Mouse (Mus musculus): Measurements from ENCODE around the gene Slc6a4. TPM values are rescaled to one million over a fixed set of nuclear protein-coding genes. Genes with fewer than 3 reads are reported as not detected.
"Not testable (repeated sequence)": the region's sequence is repeated elsewhere in the genome, so short reads cannot be mapped to it uniquely, and the experiment has no call there.

Slc6a4 gene
- total RNA-seq, 1 experiment from 2014 or later = not detected

DNA sequence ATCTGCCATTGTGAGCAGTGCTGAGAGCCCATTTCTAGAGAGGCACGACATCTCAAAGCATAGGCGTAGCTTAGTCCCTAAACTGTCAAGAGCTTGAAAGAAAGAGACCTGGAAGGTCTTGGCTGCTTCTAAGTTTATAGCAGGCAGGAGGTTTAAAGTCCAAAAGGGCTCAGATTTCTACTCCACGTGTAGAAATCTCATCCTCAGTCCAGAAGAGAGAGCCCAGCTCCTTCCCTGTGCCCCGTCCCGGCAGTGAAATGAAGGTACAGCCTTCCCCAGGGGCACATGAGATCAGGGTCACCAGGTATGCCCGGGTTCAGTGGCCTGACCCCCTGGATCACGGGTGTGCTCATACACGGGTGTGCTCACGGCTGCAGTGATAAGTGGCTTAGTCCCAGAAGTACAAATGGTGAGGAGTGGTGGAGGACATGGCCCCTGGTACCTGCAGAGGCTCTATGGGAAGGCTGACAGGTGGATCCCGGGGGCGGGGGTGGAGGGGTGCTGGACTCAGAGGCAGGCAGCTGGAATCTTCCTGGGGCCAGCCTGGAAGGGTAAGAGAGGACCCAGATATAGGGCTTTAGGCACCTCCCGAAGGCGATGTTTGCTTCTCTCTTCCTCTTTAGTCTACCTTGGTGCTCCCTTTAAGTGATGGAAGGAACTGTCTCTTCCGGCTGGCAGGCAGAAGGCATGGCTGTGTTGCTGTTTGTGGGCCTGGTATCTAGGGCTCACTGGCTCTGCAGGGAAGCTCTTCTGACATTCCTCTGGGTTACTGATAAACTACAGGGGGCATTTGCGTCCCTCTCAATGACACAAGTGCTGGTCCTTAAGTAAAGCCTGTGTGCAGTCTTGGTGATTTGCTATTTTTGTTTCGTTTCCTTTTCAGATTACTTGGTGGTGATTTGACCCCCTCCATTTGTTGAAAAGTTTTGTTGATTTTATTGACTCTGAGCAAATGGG is 10.9 kb downstream of the Slc6a4 start:
- no peak for ATAC-seq (replicated peaks in 1 of 2; ENCODE audit: insufficient read depth in 1 of 2, low FRiP score in 2 of 2, low TSS enrichment in 1 of 2, low read depth in 1 of 2, poor library complexity in 2 of 2, severe bottlenecking in 2 of 2)

DNA sequence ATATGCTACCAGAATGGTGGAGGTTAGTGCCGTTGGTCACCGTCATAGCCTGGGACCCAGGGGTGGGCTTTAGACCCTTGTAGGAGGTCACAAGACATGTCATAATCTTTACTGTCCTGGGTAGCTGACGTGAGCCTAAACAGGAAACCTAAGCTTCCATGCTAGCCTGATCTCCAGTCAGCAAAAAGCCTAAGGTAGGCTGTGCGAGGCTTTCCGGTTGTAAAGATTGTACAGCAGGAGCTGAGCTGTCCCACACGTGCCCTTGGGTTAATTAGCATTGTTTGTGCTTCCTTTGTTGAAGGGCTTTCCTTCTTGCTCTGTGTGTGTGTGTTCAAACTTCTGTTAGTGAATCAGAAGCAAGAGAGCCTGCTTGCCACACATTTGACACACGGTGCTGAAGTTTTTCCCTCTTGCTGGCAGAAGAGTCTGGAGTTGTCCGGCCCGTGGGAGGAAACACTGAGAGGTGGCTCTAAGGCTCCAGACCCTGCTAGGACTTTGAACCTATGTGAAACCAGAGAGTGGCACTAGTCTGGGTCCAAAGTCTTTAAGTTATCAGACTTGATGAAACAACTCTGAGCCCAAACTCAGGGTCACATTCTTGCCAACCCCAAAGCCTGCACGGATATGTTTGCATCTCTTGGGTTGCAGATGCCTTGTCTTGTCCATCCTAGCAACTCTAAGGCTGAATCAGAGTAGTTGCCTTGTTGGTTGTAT is 12.5 kb downstream of the Slc6a4 start:
- ATAC-seq (replicated peaks in 1 of 2; ENCODE audit: insufficient read depth in 1 of 2, low FRiP score in 2 of 2, low TSS enrichment in 1 of 2, low read depth in 1 of 2, poor library complexity in 2 of 2, severe bottlenecking in 2 of 2) = no peak

DNA sequence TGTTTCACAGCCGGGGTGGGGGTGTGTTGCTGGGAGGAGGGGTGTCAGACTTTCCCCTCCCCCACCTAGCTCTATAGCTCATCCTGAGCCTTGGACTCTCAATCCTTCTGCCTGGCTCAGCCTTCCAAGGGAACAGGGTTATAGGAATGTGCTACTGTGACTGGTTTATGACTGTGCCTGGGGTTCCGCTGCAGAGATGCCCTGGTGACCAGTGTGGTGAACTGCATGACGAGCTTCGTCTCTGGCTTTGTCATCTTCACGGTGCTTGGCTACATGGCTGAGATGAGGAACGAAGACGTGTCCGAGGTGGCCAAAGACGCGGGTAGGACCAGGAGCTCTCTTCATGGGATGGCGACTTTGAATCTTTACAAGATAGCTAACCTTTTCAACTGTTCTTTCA is 19.6 kb downstream of the Slc6a4 start:
- ATAC-seq (replicated peaks in 1 of 2; ENCODE audit: insufficient read depth in 1 of 2, low FRiP score in 2 of 2, low TSS enrichment in 1 of 2, low read depth in 1 of 2, poor library complexity in 2 of 2, severe bottlenecking in 2 of 2) = no peak

DNA sequence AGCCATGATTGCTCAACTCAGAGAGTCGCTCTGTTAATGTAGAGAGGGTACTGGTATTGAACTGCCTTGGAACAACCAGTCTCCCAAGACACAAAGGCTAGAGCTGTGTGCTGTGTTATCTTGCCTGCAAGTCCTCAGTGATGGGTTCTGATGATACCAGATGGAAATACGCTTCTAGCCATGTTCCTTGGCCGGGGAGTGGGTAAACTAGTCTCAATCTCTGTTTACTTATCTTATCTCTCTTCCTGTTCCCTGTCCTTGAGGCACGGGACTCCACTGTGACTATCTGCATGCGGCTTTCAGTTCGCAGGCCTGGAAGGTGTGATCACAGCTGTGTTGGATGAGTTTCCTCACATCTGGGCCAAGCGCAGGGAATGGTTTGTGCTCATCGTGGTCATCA is 21.1 kb downstream of the Slc6a4 start:
- no peak for ATAC-seq (replicated peaks in 1 of 2; ENCODE audit: insufficient read depth in 1 of 2, low FRiP score in 2 of 2, low TSS enrichment in 1 of 2, low read depth in 1 of 2, poor library complexity in 2 of 2, severe bottlenecking in 2 of 2)

DNA sequence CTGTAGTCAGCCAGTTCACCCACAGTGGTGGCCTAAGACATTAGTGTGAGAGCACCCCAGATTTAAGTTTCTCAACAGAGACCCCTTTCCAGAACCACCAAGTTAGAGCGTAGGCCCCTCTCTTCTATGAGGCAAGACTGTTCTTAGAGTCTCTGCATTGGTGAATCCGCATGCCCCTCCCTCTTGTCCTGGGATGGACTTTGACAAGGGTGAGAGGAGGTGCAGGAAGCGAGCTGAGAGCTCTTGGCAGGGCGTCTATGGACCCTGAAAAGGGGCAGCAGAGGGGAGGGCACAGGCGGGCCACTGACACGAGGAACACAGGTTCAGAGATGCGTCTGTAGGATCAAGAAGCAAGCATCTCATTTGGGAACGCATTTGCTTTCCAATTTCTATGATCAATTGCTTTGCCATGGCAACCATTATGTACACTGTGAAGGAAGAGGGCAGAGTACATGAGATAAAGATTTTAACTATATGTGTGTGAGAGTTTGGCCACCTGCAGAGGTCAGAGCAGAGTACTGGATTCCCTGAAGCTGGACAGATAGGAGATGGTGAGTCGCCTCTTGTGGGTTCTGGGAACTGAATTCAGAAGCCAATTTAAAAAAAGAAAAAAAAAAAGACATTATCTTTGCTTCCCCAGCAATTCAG is 23.5 kb downstream of the Slc6a4 start:
- no peak for ATAC-seq (replicated peaks in 1 of 2; ENCODE audit: insufficient read depth in 1 of 2, low FRiP score in 2 of 2, low TSS enrichment in 1 of 2, low read depth in 1 of 2, poor library complexity in 2 of 2, severe bottlenecking in 2 of 2)

DNA sequence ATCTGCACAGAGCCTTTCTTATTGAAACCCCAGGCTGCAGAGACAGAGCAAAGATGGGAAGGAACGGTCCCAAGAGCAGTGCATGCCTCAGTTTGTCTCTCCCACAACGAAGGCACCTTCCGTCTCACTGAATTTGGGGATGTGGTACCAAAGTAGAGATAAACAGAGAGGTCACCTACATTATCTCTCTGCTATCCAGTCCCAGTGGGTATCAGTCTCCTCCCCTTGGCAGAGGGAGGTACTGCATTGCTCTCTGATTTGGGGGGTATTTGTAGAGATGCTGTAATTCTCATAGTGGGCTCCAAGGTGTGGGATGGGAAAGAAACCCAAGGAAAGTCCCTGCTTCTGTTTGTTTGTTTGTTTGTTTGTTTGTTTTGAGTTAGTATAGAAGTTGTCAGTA is 28.2 kb downstream of the Slc6a4 start:
- ATAC-seq (replicated peaks in 1 of 2; ENCODE audit: insufficient read depth in 1 of 2, low FRiP score in 2 of 2, low TSS enrichment in 1 of 2, low read depth in 1 of 2, poor library complexity in 2 of 2, severe bottlenecking in 2 of 2) = no peak

DNA sequence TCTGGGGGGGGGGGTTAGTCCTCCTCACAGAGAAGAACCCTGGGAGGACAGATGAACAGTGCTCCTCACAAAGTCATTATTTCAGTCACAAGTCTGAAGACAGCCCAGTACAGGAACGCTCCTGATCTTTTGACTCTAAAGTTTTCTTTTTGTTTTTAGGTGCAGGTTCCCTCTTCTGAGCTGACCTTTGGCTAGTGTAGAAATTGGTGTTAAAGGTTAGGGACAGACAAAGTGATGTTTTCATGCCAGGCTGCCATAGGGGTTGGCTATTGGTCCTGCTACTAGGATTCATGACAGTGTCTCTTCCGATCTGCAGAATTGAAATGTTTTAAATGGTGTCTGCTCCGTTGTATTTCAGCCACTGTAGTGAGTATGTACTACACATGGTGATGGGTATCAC is 29.8 kb downstream of the Slc6a4 start:
- ATAC-seq (replicated peaks in 1 of 2; ENCODE audit: insufficient read depth in 1 of 2, low FRiP score in 2 of 2, low TSS enrichment in 1 of 2, low read depth in 1 of 2, poor library complexity in 2 of 2, severe bottlenecking in 2 of 2) = no peak

DNA sequence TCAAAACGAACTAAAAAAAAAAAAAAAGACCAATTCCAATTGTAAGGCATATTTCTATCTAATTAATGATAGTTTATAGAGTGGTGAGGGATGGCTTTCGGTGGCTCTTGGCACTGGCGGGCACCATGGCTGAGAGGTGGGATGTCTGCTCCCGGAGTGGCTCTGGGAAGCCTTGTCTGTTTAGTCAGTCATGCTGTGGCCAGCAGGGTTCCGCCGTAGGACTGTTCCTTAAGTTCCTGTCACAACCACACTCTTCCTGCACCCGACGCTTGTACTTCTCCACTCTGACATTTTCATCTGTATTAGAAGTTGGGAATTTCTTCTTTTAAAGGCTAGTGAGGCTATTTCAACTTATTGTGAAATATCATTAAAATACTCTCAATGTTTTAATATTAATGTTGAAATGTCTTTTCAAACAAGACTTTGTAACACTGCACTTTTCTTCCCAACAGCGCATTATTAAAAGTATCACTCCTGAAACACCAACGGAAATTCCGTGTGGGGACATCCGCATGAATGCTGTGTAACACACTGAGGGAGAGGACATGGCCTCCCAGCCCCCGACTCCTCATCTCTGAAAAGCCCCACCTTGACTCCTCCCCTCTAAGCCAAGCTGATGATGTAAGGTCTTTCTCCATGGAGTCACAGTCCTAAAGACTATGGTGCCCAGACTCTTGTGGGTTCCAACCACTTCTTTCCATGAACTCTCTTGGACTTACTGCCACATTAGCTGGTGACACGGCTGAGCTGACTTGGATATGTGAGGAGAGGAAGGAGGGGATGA is 32.9 kb downstream of the Slc6a4 start:
- 0 out of 4 replicates have a peak, but pooled peaks of 1 of the 2 experiments have one; percentile 64 for ATAC-seq (replicated peaks in 1 of 2; ENCODE audit: insufficient read depth in 1 of 2, low FRiP score in 2 of 2, low TSS enrichment in 1 of 2, low read depth in 1 of 2, poor library complexity in 2 of 2, severe bottlenecking in 2 of 2)

DNA sequence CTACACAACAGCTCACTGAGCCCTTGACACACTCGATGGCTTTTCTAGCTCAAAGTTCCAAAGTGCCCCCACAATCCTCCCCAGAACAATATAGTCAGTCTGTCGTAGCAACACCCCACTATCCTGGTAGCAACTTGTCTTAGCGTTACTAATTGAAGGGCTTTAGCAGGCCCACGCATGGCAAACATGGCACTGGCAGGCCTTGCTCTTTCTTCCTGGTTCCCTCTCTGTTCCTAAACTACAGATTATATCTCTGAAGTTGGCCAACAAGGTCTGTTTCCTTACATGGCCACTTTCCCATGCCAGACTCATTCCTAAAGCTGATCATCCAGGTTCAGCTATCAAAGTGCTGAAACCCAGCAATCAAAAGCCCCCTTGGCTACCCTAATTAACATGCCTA is 43.5 kb downstream of the Slc6a4 start:
- ATAC-seq (replicated peaks in 1 of 2; ENCODE audit: insufficient read depth in 1 of 2, low FRiP score in 2 of 2, low TSS enrichment in 1 of 2, low read depth in 1 of 2, poor library complexity in 2 of 2, severe bottlenecking in 2 of 2) = no peak

DNA sequence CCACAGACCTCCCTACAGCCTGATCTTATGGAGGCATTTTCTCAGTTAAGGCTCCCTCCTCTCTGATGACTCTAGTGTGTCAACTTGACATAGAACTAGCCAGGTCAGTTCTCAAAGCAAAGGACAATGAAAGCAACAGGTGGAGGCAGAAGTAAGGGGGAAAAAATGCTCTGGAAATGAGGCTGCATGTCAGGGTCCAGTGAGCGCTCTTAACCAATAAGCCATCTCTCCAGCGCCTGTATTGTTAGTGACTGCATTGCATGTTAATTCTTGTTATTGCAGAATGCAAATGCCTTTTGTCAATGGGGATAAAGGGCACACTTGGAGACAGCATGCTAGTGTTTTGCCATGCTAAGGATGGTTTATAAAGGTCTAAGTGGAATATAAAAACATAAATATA is 44.4 kb downstream of the Slc6a4 start:
- no peak for ATAC-seq (replicated peaks in 1 of 2; ENCODE audit: insufficient read depth in 1 of 2, low FRiP score in 2 of 2, low TSS enrichment in 1 of 2, low read depth in 1 of 2, poor library complexity in 2 of 2, severe bottlenecking in 2 of 2)

DNA sequence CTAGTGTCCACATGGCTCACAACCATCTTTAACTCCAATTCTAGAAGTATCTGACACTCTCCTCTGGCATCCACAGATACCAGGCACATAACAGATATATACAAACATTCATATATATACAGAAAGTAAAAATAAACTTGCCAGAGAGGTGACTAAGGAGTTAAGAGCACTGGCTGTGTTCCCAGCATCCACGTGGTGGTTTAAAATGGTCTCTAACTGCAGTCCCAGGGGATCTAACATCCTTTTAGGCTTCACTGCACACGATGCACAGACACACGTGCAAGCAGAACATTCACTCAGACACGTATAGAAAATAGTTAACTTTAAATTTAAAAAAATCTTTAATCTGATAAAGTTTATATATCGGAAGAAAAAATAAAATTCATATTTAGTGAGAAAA is 63.5 kb downstream of the Slc6a4 start:
- no peak for ATAC-seq (replicated peaks in 1 of 2; ENCODE audit: insufficient read depth in 1 of 2, low FRiP score in 2 of 2, low TSS enrichment in 1 of 2, low read depth in 1 of 2, poor library complexity in 2 of 2, severe bottlenecking in 2 of 2)

DNA sequence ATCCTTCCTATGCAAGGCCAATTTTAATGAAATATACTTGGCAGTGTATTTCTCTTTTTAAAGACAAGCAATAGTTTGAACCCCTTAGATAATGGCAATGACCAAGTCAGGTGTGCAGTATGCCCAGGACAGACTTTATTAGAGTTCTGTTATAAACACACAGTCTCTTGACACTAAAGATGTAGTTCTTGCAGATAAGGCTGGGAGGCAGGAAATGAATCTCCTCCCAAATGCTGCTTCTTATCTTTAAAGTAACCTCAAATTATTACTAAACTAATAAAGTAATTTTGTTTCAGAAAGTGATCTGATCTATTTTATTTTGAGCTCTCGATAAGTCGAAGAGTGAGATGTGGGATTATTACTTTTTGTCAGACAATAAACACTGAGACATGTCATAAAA is 65.0 kb downstream of the Slc6a4 start:
- ATAC-seq (replicated peaks in 1 of 2; ENCODE audit: insufficient read depth in 1 of 2, low FRiP score in 2 of 2, low TSS enrichment in 1 of 2, low read depth in 1 of 2, poor library complexity in 2 of 2, severe bottlenecking in 2 of 2) = no peak

DNA sequence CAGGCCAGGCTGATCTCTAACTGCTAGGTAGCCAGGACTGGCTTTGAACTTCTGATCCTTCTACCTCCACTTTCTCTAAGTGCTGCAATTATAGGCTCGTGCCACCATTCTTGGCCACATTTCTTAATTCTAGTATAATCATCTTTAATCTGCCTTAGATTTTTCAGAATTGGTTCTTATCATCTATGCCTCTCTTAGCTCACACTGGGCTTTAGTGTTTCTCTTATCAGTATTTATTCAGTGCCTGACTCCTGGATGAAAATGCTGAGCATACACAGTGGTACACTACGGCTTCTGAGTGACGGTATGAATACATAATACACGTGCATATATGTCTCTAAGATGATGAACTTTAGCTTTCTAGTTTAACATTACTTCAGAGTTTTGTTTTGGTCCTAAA is 70.4 kb downstream of the Slc6a4 start:
- ATAC-seq (replicated peaks in 1 of 2; ENCODE audit: insufficient read depth in 1 of 2, low FRiP score in 2 of 2, low TSS enrichment in 1 of 2, low read depth in 1 of 2, poor library complexity in 2 of 2, severe bottlenecking in 2 of 2) = no peak

DNA sequence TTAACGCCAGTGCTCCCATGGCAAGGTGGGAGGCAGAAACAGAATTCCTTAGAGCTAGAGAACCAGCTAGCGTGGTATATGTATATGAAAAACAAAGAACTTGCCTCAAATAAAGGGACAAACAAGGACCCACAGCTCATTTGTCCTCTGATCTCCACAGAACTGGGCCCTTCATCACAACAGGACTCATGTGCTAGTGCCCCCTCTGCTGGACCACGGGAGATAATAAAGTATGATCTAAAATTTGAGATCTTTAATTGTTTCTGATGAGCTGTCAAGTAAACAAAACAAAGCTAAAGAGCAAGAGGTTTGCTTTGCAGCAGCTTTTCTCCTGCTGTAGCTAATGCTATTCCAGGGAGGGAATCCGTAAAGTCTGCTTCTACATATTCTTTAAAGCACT is 72.3 kb downstream of the Slc6a4 start:
- ATAC-seq (replicated peaks in 1 of 2; ENCODE audit: insufficient read depth in 1 of 2, low FRiP score in 2 of 2, low TSS enrichment in 1 of 2, low read depth in 1 of 2, poor library complexity in 2 of 2, severe bottlenecking in 2 of 2) = no peak

DNA sequence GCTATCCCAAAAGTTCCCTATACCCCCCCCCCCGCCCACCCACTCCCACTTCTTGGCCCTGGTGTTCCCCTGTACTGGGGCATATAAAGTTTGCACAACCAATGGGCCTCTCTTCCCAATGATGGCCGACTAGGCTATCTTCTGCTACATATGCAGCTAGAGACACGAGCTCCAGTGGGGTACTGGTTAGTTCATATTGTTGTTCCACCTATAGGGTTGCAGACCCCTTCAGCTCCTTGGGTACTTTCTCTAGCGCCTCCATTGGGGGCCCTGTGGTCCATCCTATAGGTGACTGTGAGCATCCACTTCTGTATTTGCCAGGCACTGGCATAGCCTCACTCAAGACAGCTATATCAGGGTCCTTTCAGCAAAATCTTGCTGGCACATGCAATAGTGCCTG is 78.9 kb downstream of the Slc6a4 start:
- ATAC-seq (replicated peaks in 1 of 2; ENCODE audit: insufficient read depth in 1 of 2, low FRiP score in 2 of 2, low TSS enrichment in 1 of 2, low read depth in 1 of 2, poor library complexity in 2 of 2, severe bottlenecking in 2 of 2) = not testable (repeated sequence)

DNA sequence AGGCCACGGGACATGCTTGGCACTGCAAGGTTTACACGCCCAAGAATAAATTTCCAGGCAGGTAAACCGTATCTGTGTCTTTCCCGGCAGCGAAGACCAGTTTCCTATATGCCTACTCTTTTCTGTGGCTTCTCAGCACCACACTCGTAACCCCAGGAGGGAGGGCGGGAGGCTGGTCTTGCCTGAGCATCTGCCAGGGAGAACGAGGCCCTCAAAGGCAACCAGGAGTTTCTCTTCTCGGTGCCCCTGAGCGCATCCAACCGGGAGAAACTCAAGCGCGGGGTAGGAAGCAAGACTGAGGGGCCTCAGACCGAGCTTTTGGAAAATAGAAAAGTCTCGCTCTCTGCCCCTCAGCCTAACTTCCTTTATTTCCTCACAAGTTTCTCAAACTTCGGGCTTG is 79.4 kb downstream of the Slc6a4 start:
- ATAC-seq (replicated peaks in 1 of 2; ENCODE audit: insufficient read depth in 1 of 2, low FRiP score in 2 of 2, low TSS enrichment in 1 of 2, low read depth in 1 of 2, poor library complexity in 2 of 2, severe bottlenecking in 2 of 2) = peak in 1 of 2 experiments; percentile 37; a peak in 3 of 4 replicates
